Mouse (Mus musculus): ENCODE measurements around the gene Naaladl2. TPM values are rescaled to one million over a fixed set of nuclear protein-coding genes. Genes with fewer than 3 reads are reported as not detected.
A peak's percentile ranks its signal among the peaks of the same experiment; 100 is the strongest.

Naaladl2 gene
- polyA plus RNA-seq, 1 experiment from 2014 or later, result 3.3 TPM

- WGBS, result 89% methylated on average over 3 of the region's 3 CpGs
- H3K4me2 ChIP-seq (ENCODE audit: low read depth, low read length), result no peak overlapping the region
- no peaks in the 10 kb centered on the region for H3K27me3 ChIP-seq (replicated peaks; ENCODE audit: control insufficient read depth, insufficient read depth, low read length)
- H3K4me1 ChIP-seq (ENCODE audit: control insufficient read depth, insufficient read depth, low read length), result no peaks in the 10 kb centered on the region
- DNase-seq (ENCODE audit: low spot score), result no peak
- H3K9me3 ChIP-seq (ENCODE audit: control insufficient read depth, low read length), result no peaks in the 10 kb centered on the region
- H3K36me3 ChIP-seq (ENCODE audit: control insufficient read depth, insufficient read depth, low read length), result no peaks in the 10 kb centered on the region
- H3K27ac ChIP-seq (replicated peaks; ENCODE audit: low read depth, low read length), result no peak overlapping the region
- H3K4me3 ChIP-seq (ENCODE audit: low read depth, low read length), result no peak overlapping the region
- ATAC-seq (ENCODE audit: low read depth), result no peak
- H3K9ac ChIP-seq (ENCODE audit: low read depth, low read length), result no peak overlapping the region
Measured at GRCm38 (mm10) chr3:24905425-24905960, 238.6 kb downstream of the Naaladl2 start.

DNA sequence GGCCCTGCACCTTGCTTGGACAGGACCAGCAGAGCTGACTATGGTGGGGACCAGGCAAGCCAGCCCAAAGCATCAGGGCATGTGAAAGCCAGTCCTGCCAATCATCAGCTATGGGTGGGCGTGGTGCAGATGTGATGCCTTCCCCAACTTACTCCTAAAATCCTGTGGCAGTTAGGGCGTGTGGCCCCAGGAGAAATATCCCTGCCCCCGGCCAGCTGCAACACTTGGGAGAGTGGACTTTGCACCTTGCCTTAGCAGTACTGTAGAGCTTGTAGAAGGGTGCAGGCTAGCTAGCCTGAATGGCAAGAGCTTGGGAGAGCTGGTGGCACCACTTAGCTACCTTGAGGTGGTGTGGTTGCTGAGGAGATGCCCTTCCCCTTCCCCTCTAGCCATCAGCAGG is 255.3 kb downstream of the Naaladl2 start:
- WGBS, result 90% methylated on average over 3 of the region's 3 CpGs
- H3K36me3 ChIP-seq (ENCODE audit: control insufficient read depth, insufficient read depth, low read length), result no peaks in the 10 kb centered on the region
- no peak overlapping the region for H3K9ac ChIP-seq (ENCODE audit: low read depth, low read length)
- ATAC-seq (ENCODE audit: low read depth) (no peak), DNase-seq (ENCODE audit: low spot score) (no peak)
- H3K4me3 ChIP-seq (ENCODE audit: low read depth, low read length), result no peak overlapping the region
- no peak overlapping the region for H3K4me2 ChIP-seq (ENCODE audit: low read depth, low read length)
- no peaks in the 10 kb centered on the region for H3K27me3 ChIP-seq (replicated peaks; ENCODE audit: control insufficient read depth, insufficient read depth, low read length)
- H3K4me1 ChIP-seq (ENCODE audit: control insufficient read depth, insufficient read depth, low read length), result no peaks in the 10 kb centered on the region
- no peak overlapping the region for H3K27ac ChIP-seq (replicated peaks; ENCODE audit: low read depth, low read length)
- no peaks in the 10 kb centered on the region for H3K9me3 ChIP-seq (ENCODE audit: control insufficient read depth, low read length)

- Histone ChIP-seq H3K36me3 (ENCODE audit: control insufficient read depth, insufficient read depth, low read length) (no peaks in the 10 kb centered on the region), H3K4me2 (ENCODE audit: low read depth, low read length) (no peak overlapping the region), H3K27ac (replicated peaks; ENCODE audit: low read depth, low read length) (no peak overlapping the region), H3K9me3 (ENCODE audit: control insufficient read depth, low read length) (no peaks in the 10 kb centered on the region), H3K27me3 (replicated peaks; ENCODE audit: control insufficient read depth, insufficient read depth, low read length) (no peaks in the 10 kb centered on the region), H3K4me1 (ENCODE audit: control insufficient read depth, insufficient read depth, low read length) (no peaks in the 10 kb centered on the region), H3K9ac (ENCODE audit: low read depth, low read length) (no peak overlapping the region), H3K4me3 (ENCODE audit: low read depth, low read length) (no peak overlapping the region)
- ATAC-seq (ENCODE audit: low read depth), result no peak
- DNase-seq (ENCODE audit: low spot score), result no peak
- WGBS, result 86% methylated on average over 1 of the region's 1 CpGs
Measured at GRCm38 (mm10) chr3:24872254-24872653, 271.8 kb downstream of the Naaladl2 start.

DNA sequence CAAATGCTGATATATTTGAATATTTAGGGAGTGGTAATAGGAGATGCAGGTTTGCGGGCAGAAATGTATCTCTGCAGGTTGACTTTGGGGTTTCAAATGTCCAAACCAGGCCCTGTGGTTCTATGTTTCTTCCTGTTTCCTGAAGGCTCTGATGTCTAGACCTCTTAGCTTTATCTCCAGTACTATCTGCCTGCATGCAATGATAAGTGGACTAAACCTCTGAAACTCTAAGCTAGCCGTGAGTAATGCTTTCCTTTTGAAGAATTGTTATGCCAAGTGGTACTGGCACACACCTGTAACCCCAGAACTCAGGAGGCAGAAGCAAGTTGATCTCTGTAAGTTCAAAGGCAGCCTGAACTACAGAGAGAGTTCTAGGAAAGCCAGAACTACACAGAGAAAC is 291.1 kb downstream of the Naaladl2 start:
- ATAC-seq (ENCODE audit: low read depth) (no peak), DNase-seq (ENCODE audit: low spot score) (no peak)
- Histone ChIP-seq H3K27me3 (replicated peaks; ENCODE audit: control insufficient read depth, insufficient read depth, low read length) (no peaks in the 10 kb centered on the region), H3K4me1 (ENCODE audit: control insufficient read depth, insufficient read depth, low read length) (no peaks in the 10 kb centered on the region), H3K9ac (ENCODE audit: low read depth, low read length) (no peak overlapping the region), H3K27ac (replicated peaks; ENCODE audit: low read depth, low read length) (no peak overlapping the region), H3K9me3 (ENCODE audit: control insufficient read depth, low read length) (no peaks in the 10 kb centered on the region), H3K4me3 (ENCODE audit: low read depth, low read length) (no peak overlapping the region), H3K36me3 (ENCODE audit: control insufficient read depth, insufficient read depth, low read length) (no peaks in the 10 kb centered on the region), H3K4me2 (ENCODE audit: low read depth, low read length) (no peak overlapping the region)
- WGBS, result 72% methylated on average over 2 of the region's 2 CpGs

GRCm38 (mm10) chr3:24796739-24797138 is 347.3 kb downstream of the Naaladl2 start:
- 56% methylated on average over 2 of the region's 2 CpGs for WGBS
- H3K36me3 ChIP-seq (ENCODE audit: control insufficient read depth, insufficient read depth, low read length), result no peaks in the 10 kb centered on the region
- DNase-seq (ENCODE audit: low spot score), result no peak
- H3K4me1 ChIP-seq (ENCODE audit: control insufficient read depth, insufficient read depth, low read length), result no peaks in the 10 kb centered on the region
- H3K27ac ChIP-seq (replicated peaks; ENCODE audit: low read depth, low read length), result no peak overlapping the region
- H3K27me3 ChIP-seq (replicated peaks; ENCODE audit: control insufficient read depth, insufficient read depth, low read length), result no peaks in the 10 kb centered on the region
- H3K9ac ChIP-seq (ENCODE audit: low read depth, low read length), result no peak overlapping the region
- no peak overlapping the region for H3K4me2 ChIP-seq (ENCODE audit: low read depth, low read length)
- H3K9me3 ChIP-seq (ENCODE audit: control insufficient read depth, low read length), result no peaks in the 10 kb centered on the region
- ATAC-seq (ENCODE audit: low read depth), result no peak
- H3K4me3 ChIP-seq (ENCODE audit: low read depth, low read length), result no peak overlapping the region

GRCm38 (mm10) chr3:24787451-24788148 is 356.5 kb downstream of the Naaladl2 start:
- Histone ChIP-seq H3K36me3 (ENCODE audit: control insufficient read depth, insufficient read depth, low read length) (no peaks in the 10 kb centered on the region), H3K27me3 (replicated peaks; ENCODE audit: control insufficient read depth, insufficient read depth, low read length) (no peaks in the 10 kb centered on the region), H3K9ac (ENCODE audit: low read depth, low read length) (no peak overlapping the region), H3K4me3 (ENCODE audit: low read depth, low read length) (no peak overlapping the region), H3K9me3 (ENCODE audit: control insufficient read depth, low read length) (no peaks in the 10 kb centered on the region), H3K27ac (replicated peaks; ENCODE audit: low read depth, low read length) (no peak overlapping the region), H3K4me1 (ENCODE audit: control insufficient read depth, insufficient read depth, low read length) (no peaks in the 10 kb centered on the region; the same call in 1 of the 2 replicates), H3K4me2 (ENCODE audit: low read depth, low read length) (no peak overlapping the region)
- WGBS, result 83% methylated on average over 1 of the region's 1 CpGs
- DNase-seq (ENCODE audit: low spot score) (no peak), ATAC-seq (ENCODE audit: low read depth) (no peak)

GRCm38 (mm10) chr3:24784108-24784507 is 360.0 kb downstream of the Naaladl2 start:
- DNase-seq (ENCODE audit: low spot score) (no peak), ATAC-seq (ENCODE audit: low read depth) (no peak)
- WGBS, result 88% methylated on average over 3 of the region's 3 CpGs
- Histone ChIP-seq H3K4me3 (ENCODE audit: low read depth, low read length) (no peak overlapping the region), H3K9ac (ENCODE audit: low read depth, low read length) (no peak overlapping the region), H3K27ac (replicated peaks; ENCODE audit: low read depth, low read length) (no peak overlapping the region), H3K4me1 (ENCODE audit: control insufficient read depth, insufficient read depth, low read length) (no peaks in the 10 kb centered on the region; the same call in 1 of the 2 replicates), H3K36me3 (ENCODE audit: control insufficient read depth, insufficient read depth, low read length) (no peaks in the 10 kb centered on the region), H3K9me3 (ENCODE audit: control insufficient read depth, low read length) (no peaks in the 10 kb centered on the region), H3K27me3 (replicated peaks; ENCODE audit: control insufficient read depth, insufficient read depth, low read length) (no peaks in the 10 kb centered on the region), H3K4me2 (ENCODE audit: low read depth, low read length) (no peak overlapping the region)

DNA sequence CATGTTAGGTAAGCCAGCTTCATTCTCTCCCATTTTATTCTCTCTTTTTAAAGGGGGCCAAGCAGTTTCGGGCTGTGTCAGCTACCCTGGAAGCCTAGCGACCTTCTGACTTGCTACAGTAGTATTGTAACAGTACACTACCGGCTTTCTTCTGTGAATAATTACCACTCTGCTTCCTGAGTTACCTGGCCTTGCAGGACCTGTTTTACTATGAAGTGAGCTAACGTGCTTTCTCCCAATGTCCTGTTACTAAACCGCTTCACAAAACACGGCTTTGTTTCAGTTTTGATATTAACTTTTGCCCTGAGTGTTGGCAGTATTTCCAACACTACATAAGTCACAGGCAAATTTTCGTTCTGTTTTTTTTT is 360.6 kb downstream of the Naaladl2 start:
- Histone ChIP-seq H3K27me3 (replicated peaks; ENCODE audit: control insufficient read depth, insufficient read depth, low read length) (no peaks in the 10 kb centered on the region), H3K9me3 (ENCODE audit: control insufficient read depth, low read length) (no peaks in the 10 kb centered on the region), H3K9ac (ENCODE audit: low read depth, low read length) (no peak overlapping the region), H3K4me3 (ENCODE audit: low read depth, low read length) (peak overlapping the region; percentile 13; the same call in 1 of the 2 replicates), H3K4me2 (ENCODE audit: low read depth, low read length) (peak overlapping the region; percentile 37), H3K4me1 (ENCODE audit: control insufficient read depth, insufficient read depth, low read length) (no peaks in the 10 kb centered on the region; the same call in 1 of the 2 replicates), H3K27ac (replicated peaks; ENCODE audit: low read depth, low read length) (no peak overlapping the region), H3K36me3 (ENCODE audit: control insufficient read depth, insufficient read depth, low read length) (no peaks in the 10 kb centered on the region)
- peak; percentile 68 for DNase-seq (ENCODE audit: low spot score)
- ATAC-seq (ENCODE audit: low read depth), result peak; percentile 75; the same call in 1 of the 2 replicates
- 43% methylated on average over 7 of the region's 7 CpGs for WGBS

Data from embryonic facial prominence, embryonic 14.5 days (tissue).